Mouse (Mus musculus) neural tube, embryonic 11.5 days (tissue): ENCODE results near the gene Ctnna3. TPM values are rescaled to one million over a fixed set of nuclear protein-coding genes. Genes with fewer than 3 reads are reported as not detected.
"Not testable (repeated sequence)": the region's sequence is repeated elsewhere in the genome, so short reads cannot be mapped to it uniquely, and the experiment has no call there.

ENCODE experiments used
- ATAC-seq: fragments of 200-750 bp; cut with Nextera tagmentation; 2 replicates; pipeline ENCODE4 v1.8.0; 2017; ENCODE audit warnings: moderate number of reproducible peaks, mild to moderate bottlenecking, moderate TSS enrichment, moderate library complexity; ENCODE audit not compliant: insufficient read depth, low FRiP score, low TSS enrichment
- DNase-seq: peaks from one replicate; pipeline ENCODE4 v3.0.0-alpha.2; 2015; ENCODE audit warnings: low spot score
- H3K27ac ChIP-seq: fragments of 300-500 bp; sonication (generic); 2 replicates; pipeline ENCODE4 v1.5.1; 2014; ENCODE audit warnings: low read depth, mild to moderate bottlenecking, low read length
- H3K27me3 ChIP-seq: fragments of 300-500 bp; sonication (generic); 2 replicates; pipeline ENCODE4 v1.6.1; 2014; ENCODE audit warnings: mild to moderate bottlenecking, low read length, mixed read lengths; ENCODE audit not compliant: control insufficient read depth, insufficient read depth
- H3K36me3 ChIP-seq: fragments of 300-500 bp; sonication (generic); 2 replicates; pipeline ENCODE4 v1.6.1; 2014; ENCODE audit warnings: mild to moderate bottlenecking, low read length, moderate library complexity, mixed read lengths; ENCODE audit not compliant: control insufficient read depth, insufficient read depth
- H3K4me1 ChIP-seq: fragments of 300-500 bp; sonication (generic); 2 replicates; pipeline ENCODE4 v1.6.1; 2014; ENCODE audit warnings: low read length, mixed read lengths; ENCODE audit not compliant: control insufficient read depth, insufficient read depth
- H3K4me2 ChIP-seq: fragments of 300-500 bp; sonication (generic); 2 replicates; pipeline ENCODE4 v1.6.1; 2014; ENCODE audit warnings: low read depth, mild to moderate bottlenecking, moderate library complexity
- H3K4me3 ChIP-seq: fragments of 300-500 bp; sonication (generic); 2 replicates; pipeline ENCODE4 v1.5.1; 2014; ENCODE audit warnings: low read depth, low read length
- H3K9ac ChIP-seq: fragments of 300-500 bp; sonication (generic); 2 replicates; pipeline ENCODE4 v1.6.1; 2014; ENCODE audit warnings: mild to moderate bottlenecking, low read length
- H3K9me3 ChIP-seq: fragments of 300-500 bp; sonication (generic); 2 replicates; pipeline ENCODE4 v1.6.1; 2016; ENCODE audit warnings: low read length; ENCODE audit not compliant: control insufficient read depth
- WGBS: fragments of 180-500 bp; shearing (Covaris S2); extraction: QIAGEN DNeasy Blood & Tissue Kit; methylation state at CpG from one replicate; pipeline ENCODE4 v1.1.7; 2014; 5-methylcytosine and 5-hydroxymethylcytosine counted together
- polyA plus RNA-seq: library from polyadenylated mRNA; unstranded; fragments of >200 nt; fragmentation: Nextera tagmentation; extraction: Ambion mirVana; gene quantifications from 2 replicates; pipeline ENCODE4 v1.2.1, GENCODE M21; 2014

Ctnna3 gene
- polyA plus RNA-seq: 0.33 and 0.50 TPM in 2 replicates

GRCm38 (mm10) chr10:63429785-63430305 lies at the start of gene Ctnna3:
Ctnna3 (plus strand) TSS chr10:63430098.
- Histone ChIP-seq H3K9me3 (no peaks in the 10 kb centered on the region), H3K27ac (peak within 1 kb of the TSS; percentile 64; the same call in 1 of the 2 replicates), H3K4me2 (peak within 1 kb of the TSS; percentile 51), H3K27me3 (no peaks in the 10 kb centered on the region), H3K4me1 (no peaks in the 10 kb centered on the region), H3K36me3 (no peaks in the 10 kb centered on the region), H3K9ac (peak within 1 kb of the TSS; percentile 76), H3K4me3 (peak within 1 kb of the TSS; percentile 77)
- WGBS: 0% methylated on average over 52 of the region's 55 CpGs
- ATAC-seq (peak; percentile 96), DNase-seq (peak; percentile 94)

GRCm38 (mm10) chr10:63381498-63382280 lies 48.2 kb upstream of the Ctnna3 start, which contains the start of gene Sirt1:
Sirt1 (minus strand) TSS chr10:63381704.
- WGBS: 7% methylated on average over 24 of the region's 24 CpGs
- no peaks in the 10 kb centered on the region for H3K9me3 ChIP-seq
- no peaks in the 10 kb centered on the region for H3K36me3 ChIP-seq
- H3K9ac ChIP-seq: peak within 1 kb of the TSS; percentile 5
- no peaks in the 10 kb centered on the region for H3K27me3 ChIP-seq
- no peak within 1 kb of the TSS for H3K27ac ChIP-seq
- peak within 1 kb of the TSS; percentile 61 for H3K4me2 ChIP-seq
- H3K4me3 ChIP-seq: peak within 1 kb of the TSS; percentile 31
- DNase-seq: peak; percentile 27
- no peak for ATAC-seq
- peaks cover 6% of the 10 kb centered on the region for H3K4me1 ChIP-seq

- H3K4me2 ChIP-seq: peak within 1 kb of the TSS; percentile 61
- under 1% methylated on average over 28 of the region's 28 CpGs for WGBS
- H3K4me3 ChIP-seq: peak within 1 kb of the TSS; percentile 31
- H3K4me1 ChIP-seq: peaks cover 6% of the 10 kb centered on the region
- peak within 1 kb of the TSS; percentile 5 for H3K9ac ChIP-seq
- H3K36me3 ChIP-seq: no peaks in the 10 kb centered on the region
- H3K27ac ChIP-seq: no peak within 1 kb of the TSS
- DNase-seq (peak; percentile 86), ATAC-seq (peak; percentile 91)
- no peaks in the 10 kb centered on the region for H3K27me3 ChIP-seq
- H3K9me3 ChIP-seq: no peaks in the 10 kb centered on the region
These were observed 47.3 kb upstream of the Ctnna3 start, which contains the start of gene Dnajc12 for GRCm38 (mm10) chr10:63382372-63383279. Dnajc12 (plus strand) TSS chr10:63382443.

- H3K27me3 ChIP-seq, ATAC-seq, H3K4me3 ChIP-seq, H3K4me1 ChIP-seq, H3K9ac ChIP-seq, DNase-seq, H3K9me3 ChIP-seq, H3K36me3 ChIP-seq, H3K27ac ChIP-seq: not testable (repeated sequence)
- 34% methylated on average over 5 of the region's 5 CpGs for WGBS
- H3K4me2 ChIP-seq: peak overlapping the region; percentile 62
These were observed 44.0 kb upstream of the Ctnna3 start for GRCm38 (mm10) chr10:63385897-63386296.

GRCm38 (mm10) chr10:63386444-63386843 lies 43.5 kb upstream of the Ctnna3 start:
- peak overlapping the region; percentile 51 for H3K4me3 ChIP-seq
- no peaks in the 10 kb centered on the region for H3K27me3 ChIP-seq
- H3K4me2 ChIP-seq: peak overlapping the region; percentile 62
- H3K27ac ChIP-seq: no peak overlapping the region
- DNase-seq: peak; percentile 75
- peak overlapping the region; percentile 55 for H3K9ac ChIP-seq
- peak; percentile 76 for ATAC-seq
- H3K4me1 ChIP-seq: peaks cover 6% of the 10 kb centered on the region
- no peaks in the 10 kb centered on the region for H3K36me3 ChIP-seq
- WGBS: under 1% methylated on average over 19 of the region's 19 CpGs
- H3K9me3 ChIP-seq: no peaks in the 10 kb centered on the region

- no peaks in the 10 kb centered on the region for H3K27me3 ChIP-seq
- WGBS: 4% methylated on average over 10 of the region's 10 CpGs
- H3K4me3 ChIP-seq: peak overlapping the region; percentile 51
- H3K4me1 ChIP-seq: peaks cover under 1% of the 10 kb centered on the region; the same call in 1 of the 2 replicates
- H3K36me3 ChIP-seq: no peaks in the 10 kb centered on the region
- no peaks in the 10 kb centered on the region for H3K9me3 ChIP-seq
- peak overlapping the region; percentile 62 for H3K4me2 ChIP-seq
- H3K27ac ChIP-seq: no peak overlapping the region
- no peak overlapping the region; the same call in 1 of the 2 replicates for H3K9ac ChIP-seq
- ATAC-seq (no peak), DNase-seq (no peak)
These were observed 42.9 kb upstream of the Ctnna3 start for GRCm38 (mm10) chr10:63386991-63387390.

GRCm38 (mm10) chr10:63388948-63389347 lies 41.0 kb upstream of the Ctnna3 start:
- H3K27ac ChIP-seq: no peak overlapping the region
- H3K9ac ChIP-seq: no peak overlapping the region
- no peak overlapping the region for H3K4me2 ChIP-seq
- no peaks in the 10 kb centered on the region for H3K9me3 ChIP-seq
- no peak for ATAC-seq
- DNase-seq: no peak
- no peaks in the 10 kb centered on the region for H3K4me1 ChIP-seq
- H3K4me3 ChIP-seq: no peak overlapping the region
- no peaks in the 10 kb centered on the region for H3K36me3 ChIP-seq
- no peaks in the 10 kb centered on the region for H3K27me3 ChIP-seq
- 51% methylated on average over 4 of the region's 4 CpGs for WGBS

- no peak overlapping the region for H3K4me3 ChIP-seq
These were observed 32.9 kb upstream of the Ctnna3 start for GRCm38 (mm10) chr10:63396963-63397362.

More at GRCm38 (mm10) chr10:63396963-63397362, 32.9 kb upstream of the Ctnna3 start:
- Histone ChIP-seq H3K9ac (no peak overlapping the region), H3K4me1 (no peaks in the 10 kb centered on the region), H3K36me3 (no peaks in the 10 kb centered on the region), H3K9me3 (no peaks in the 10 kb centered on the region), H3K27me3 (no peaks in the 10 kb centered on the region), H3K4me2 (no peak overlapping the region), H3K27ac (no peak overlapping the region)
- ATAC-seq (no peak), DNase-seq (no peak)
- 85% methylated on average over 10 of the region's 10 CpGs for WGBS
